In genomic region chr8:117089802-117090201, GRCm38 (mm10) we compare ENCODE assay signal across 26 mouse cellular contexts. TPM values are rescaled to one million over a fixed set of nuclear protein-coding genes. Genes with fewer than 3 reads are reported as not detected.
A peak's percentile ranks its signal among the peaks of the same experiment; 100 is the strongest.
DNase-seq lines count a peak whose midpoint lies in the region; ATAC-seq and TF ChIP-seq lines count a peak whose summit lies in the region.
"Had no signal": no experiment of that assay in that cellular context is flagged by ENCODE, and none has a peak within 500 bp of the region (broad histone marks: within the 10 kb centered on the region; RNA-seq: fewer than 3 reads in every experiment).

No protein-coding gene starts in this region.

- no peak for TF ChIP-seq RAD21 in MEL (IDR thresholded peaks at IDR 0.05; ENCODE audit: low read depth, low read length)

- DNase-seq in liver (peak; percentile 22), MEL (ENCODE audit: low read depth, low spot score) (no peak)
- DNase-seq in liver, embryonic 11.5 days (ENCODE audit: low spot score) = no peak
- no peak for DNase-seq in liver, embryonic 13.5 days
- DNase-seq in cerebellum, postnatal 25 days = no peak
- DNase-seq: adrenal gland, adult 8-10 months; adrenal gland, postnatal 14 days; adrenal gland, postnatal 36 days; cerebellum, adult 11-12 months; cerebellum, adult 2 months; cerebellum, adult 9-10 months; cerebellum, postnatal 10 days; cerebellum, postnatal 36 days; embryo, embryonic 11 days had no signal

- no peak overlapping the region for H3K4me3 ChIP-seq in liver, embryonic 11.5 days (ENCODE audit: low read depth, low read length)
- H3K4me3 ChIP-seq in MEL (ENCODE audit: control insufficient read depth in 1 of 2, insufficient read depth in 1 of 2, low read depth in 2 of 2, low read length in 2 of 2) = no peak overlapping the region
- H3K4me3 ChIP-seq in liver, embryonic 13.5 days (replicated peaks) = no peak overlapping the region
- H3K4me3 ChIP-seq: embryonic facial prominence, embryonic 13.5 days; embryonic facial prominence, embryonic 15.5 days; erythroblast, embryonic 14.5 days; forebrain, embryonic 10.5 days; forebrain, embryonic 12.5 days had no signal

- H3K79me2 ChIP-seq in MEL (ENCODE audit: control insufficient read depth, insufficient read depth, low read length, poor library complexity) = no peaks in the 10 kb centered on the region

- H3K4me1 ChIP-seq in liver, embryonic 11.5 days (replicated peaks; ENCODE audit: control insufficient read depth, insufficient read depth, low read length) = peaks cover 31% of the 10 kb centered on the region
- H3K4me1 ChIP-seq in MEL (ENCODE audit: control insufficient read depth in 1 of 2, insufficient read depth in 2 of 2, low read length in 2 of 2) = peaks cover 18 to 38% of the 10 kb centered on the region in 2 experiments
- peaks cover 70% of the 10 kb centered on the region for H3K4me1 ChIP-seq in liver, embryonic 13.5 days (replicated peaks)
- H3K4me1 ChIP-seq: embryonic facial prominence, embryonic 13.5 days; embryonic facial prominence, embryonic 15.5 days; forebrain, embryonic 10.5 days; forebrain, embryonic 12.5 days had no signal

- no peak overlapping the region for H3K4me2 ChIP-seq in liver, embryonic 11.5 days
- no peak overlapping the region for H3K4me2 ChIP-seq in liver, embryonic 13.5 days
- H3K4me2 ChIP-seq: embryonic facial prominence, embryonic 13.5 days; embryonic facial prominence, embryonic 15.5 days; forebrain, embryonic 12.5 days had no signal

- TF ChIP-seq CTCF in MEL (IDR thresholded peaks at IDR 0.05 in 2 of 3, conservative IDR thresholded peaks at IDR 0.05 in 1 of 3; ENCODE audit: control insufficient read depth in 1 of 3, insufficient read depth in 1 of 3, low read depth in 2 of 3, low read length in 3 of 3, poor library complexity in 1 of 3, severe bottlenecking in 1 of 3) = no peak

- TF ChIP-seq POLR2A in MEL (IDR thresholded peaks at IDR 0.05; ENCODE audit: control insufficient read depth in 1 of 2, insufficient read depth in 1 of 2, low read depth in 1 of 2, low read length in 2 of 2, poor library complexity in 1 of 2) = no peak

- no peaks in the 10 kb centered on the region for H3K27me3 ChIP-seq in liver, embryonic 11.5 days (replicated peaks; ENCODE audit: control insufficient read depth, insufficient read depth, low read length)
- no peaks in the 10 kb centered on the region for H3K27me3 ChIP-seq in MEL (ENCODE audit: control insufficient read depth in 1 of 2, insufficient read depth in 2 of 2, low read length in 2 of 2)
- H3K27me3 ChIP-seq in liver, embryonic 13.5 days = no peaks in the 10 kb centered on the region
- H3K27me3 ChIP-seq: embryonic facial prominence, embryonic 13.5 days; embryonic facial prominence, embryonic 15.5 days; forebrain, embryonic 12.5 days; Patski had no signal

- no peak; the same call in 1 of the 2 replicates for ATAC-seq in liver, embryonic 11.5 days (replicated peaks; ENCODE audit: low FRiP score)
- peak; percentile 18; the same call in 1 of the 2 replicates for ATAC-seq in liver, embryonic 13.5 days (ENCODE audit: low read depth)
- ATAC-seq: activated CD4-positive, CD25-positive, alpha-beta regulatory T cell, adult 4 months; forebrain, embryonic 14.5 days; forebrain, embryonic 16.5 days; Patski had no signal

- no peaks in the 10 kb centered on the region for H3K36me3 ChIP-seq in liver, embryonic 11.5 days (ENCODE audit: control insufficient read depth, insufficient read depth, low read length)
- H3K36me3 ChIP-seq in MEL (ENCODE audit: control insufficient read depth in 1 of 2, insufficient read depth in 2 of 2, low read length in 2 of 2) = peaks cover 0 to 29% of the 10 kb centered on the region in 2 experiments; a peak in 2 of 4 replicates
- no peaks in the 10 kb centered on the region for H3K36me3 ChIP-seq in liver, embryonic 13.5 days
- H3K36me3 ChIP-seq: embryonic facial prominence, embryonic 13.5 days; embryonic facial prominence, embryonic 15.5 days; forebrain, embryonic 10.5 days; forebrain, embryonic 12.5 days had no signal

- WGBS in liver, embryonic 11.5 days = 33% methylated on average over 4 of the region's 4 CpGs
- 23% methylated on average over 4 of the region's 4 CpGs for WGBS in liver, embryonic 13.5 days (ENCODE audit: insufficient replicate concordance)

- H3K9me3 ChIP-seq in liver, embryonic 11.5 days (ENCODE audit: control insufficient read depth, low read length) = no peaks in the 10 kb centered on the region
- H3K9me3 ChIP-seq in MEL (replicated peaks; ENCODE audit: insufficient read depth, low read length) = no peaks in the 10 kb centered on the region
- H3K9me3 ChIP-seq in liver, embryonic 13.5 days (replicated peaks) = no peaks in the 10 kb centered on the region
- H3K9me3 ChIP-seq: embryonic facial prominence, embryonic 13.5 days; embryonic facial prominence, embryonic 15.5 days; forebrain, embryonic 10.5 days; forebrain, embryonic 12.5 days had no signal

- no peak overlapping the region for H3K27ac ChIP-seq in liver, embryonic 11.5 days (ENCODE audit: low read depth, low read length)
- H3K27ac ChIP-seq in MEL (ENCODE audit: control insufficient read depth, low read depth, low read length) = peak overlapping the region; percentile 63
- H3K27ac ChIP-seq in liver, embryonic 13.5 days = peak overlapping the region; percentile 5
- H3K27ac ChIP-seq: embryonic facial prominence, embryonic 13.5 days; embryonic facial prominence, embryonic 15.5 days; forebrain, embryonic 10.5 days; forebrain, embryonic 12.5 days had no signal

- peak; percentile 78 to 89 for TF ChIP-seq EP300 in MEL (IDR thresholded peaks at IDR 0.05; ENCODE audit: low read depth in 1 of 2, low read length in 2 of 2)

- H3K9ac ChIP-seq in liver, embryonic 11.5 days (ENCODE audit: low read depth, low read length) = no peak overlapping the region
- no peak overlapping the region for H3K9ac ChIP-seq in MEL (ENCODE audit: control insufficient read depth, low read depth, low read length, poor library complexity, severe bottlenecking)
- H3K9ac ChIP-seq in liver, embryonic 13.5 days = no peak overlapping the region
- H3K9ac ChIP-seq: embryonic facial prominence, embryonic 13.5 days; embryonic facial prominence, embryonic 15.5 days; forebrain, embryonic 12.5 days had no signal

TF ChIP-seq in MEL, 35 proteins besides CTCF, POLR2A, EP300 and RAD21:
- TF ChIP-seq MXI1 (IDR thresholded peaks at IDR 0.05; ENCODE audit: low read depth, low read length) (0 out of 2 replicates have a peak, but pooled peaks have one; percentile 28), TCF12 (IDR thresholded peaks at IDR 0.05; ENCODE audit: low read depth, low read length) (peak; percentile 79), USF2 (IDR thresholded peaks at IDR 0.05; ENCODE audit: borderline replicate concordance in 1 of 2, insufficient read depth in 1 of 2, low read depth in 1 of 2, low read length in 2 of 2) (no peak), MYC (IDR thresholded peaks at IDR 0.05; ENCODE audit: low read depth, low read length) (peak; percentile 24; the same call in 1 of the 2 replicates), RCOR1 (IDR thresholded peaks at IDR 0.05; ENCODE audit: low read depth, low read length) (0 out of 2 replicates have a peak, but pooled peaks have one; percentile 29), ZNF384 (IDR thresholded peaks at IDR 0.05; ENCODE audit: low read depth, low read length) (no peak), UBTF (IDR thresholded peaks at IDR 0.05; ENCODE audit: borderline replicate concordance, insufficient read depth, low read depth, low read length) (no peak), BHLHE40 (IDR thresholded peaks at IDR 0.05; ENCODE audit: borderline replicate concordance, low read depth, low read length) (peak; percentile 23; the same call in 1 of the 2 replicates), GATA1 (IDR thresholded peaks at IDR 0.05; ENCODE audit: low read depth, low read length) (peak; percentile 92), SIN3A (IDR thresholded peaks at IDR 0.05; ENCODE audit: low read length) (peak; percentile 52; the same call in 1 of the 2 replicates), ETS1 (IDR thresholded peaks at IDR 0.05; ENCODE audit: low read depth, low read length) (peak; percentile 66; the same call in 1 of the 2 replicates)

RNA-seq across cellular contexts. Expression of gene Bco1, which starts 5.9 kb away (rescaled TPM):
- polyA plus RNA-seq in liver, embryonic 11.5 days (2014; fragmentation: Nextera tagmentation; extraction: Ambion mirVana) = 11.3 and 11.9 TPM in 2 replicates
- 1.2 and 1.6 TPM in 2 replicates for total RNA-seq in MEL (2012; rRNA removed)
- polyA plus RNA-seq in MEL (2012; ENCODE audit: insufficient read depth in 1 of 2, insufficient read length in 2 of 2, low read depth in 1 of 2, low replicate concordance in 2 of 2, missing spikeins in 1 of 2) = under 1 TPM in 1 of 2 experiments, not detected in 1; 0.70 TPM
- 8.1 and 9.2 TPM in 2 replicates for polyA plus RNA-seq in liver, embryonic 13.5 days (2015; fragmentation: Nextera tagmentation; extraction: Ambion mirVana)
- polyA plus RNA-seq: activated CD4-positive, CD25-positive, alpha-beta regulatory T cell, adult 4 months; C2C12; erythroblast, embryonic 14.5 days; forebrain, embryonic 14.5 days; Patski had no signal

RNA-seq across cellular contexts. Expression of gene Pkd1l2, which starts 7.6 kb away (rescaled TPM):
- polyA plus RNA-seq in liver, embryonic 11.5 days (2014; fragmentation: Nextera tagmentation; extraction: Ambion mirVana) = 0.03 and 0.16 TPM in 2 replicates
- 0.92 and 1.5 TPM in 2 replicates for total RNA-seq in MEL (2012; rRNA removed)
- under 1 TPM in 1 of 2 experiments, not detected in 1; 0.86 TPM for polyA plus RNA-seq in MEL (2012; ENCODE audit: insufficient read depth in 1 of 2, insufficient read length in 2 of 2, low read depth in 1 of 2, low replicate concordance in 2 of 2, missing spikeins in 1 of 2)
- polyA plus RNA-seq in liver, embryonic 13.5 days (2015; fragmentation: Nextera tagmentation; extraction: Ambion mirVana) = 0.03 TPM in 1 of 2 replicates, not detected in the other
- total RNA-seq: common myeloid progenitor, adult 5-6 weeks had no signal
- polyA plus RNA-seq: C2C12; embryonic facial prominence, embryonic 11.5 days; erythroblast, embryonic 14.5 days; forebrain, embryonic 10.5 days; forebrain, embryonic 12.5 days; forebrain, embryonic 14.5 days; forebrain, embryonic 16.5 days; Patski had no signal
